ENCODE assay signal across 21 mouse cellular contexts in genomic region chr19:21549713-21550112, GRCm38 (mm10).
DNase-seq lines count a peak whose midpoint lies in the region; ATAC-seq lines count a peak whose summit lies in the region.
"Had no signal": no experiment of that assay in that cellular context is flagged by ENCODE, and none has a peak within 500 bp of the region (broad histone marks: within the 10 kb centered on the region; RNA-seq: fewer than 3 reads in every experiment).

No protein-coding gene starts in this region.

- DNase-seq in CD4-positive helper T cell, adult 2 months (ENCODE audit: low read depth, low spot score), result peak; percentile 37
- no peak for DNase-seq in retina, postnatal 1 day
- no peak for DNase-seq in right cerebral cortex, adult 2 months (ENCODE audit: low spot score in 2 of 2)
- DNase-seq in yolk sac, embryonic 10.5 days (ENCODE audit: low spot score), result no peak
- DNase-seq: adrenal gland, adult 8-10 months; adrenal gland, postnatal 14 days; adrenal gland, postnatal 36 days; B cell, adult 2 months; cerebellum, adult 11-12 months; cerebellum, adult 8-10 months; cerebellum, adult 9-11 months; cerebellum, postnatal 14 days; cerebellum, postnatal 36 days; embryo, embryonic 11 days; forebrain, postnatal 0 days had no signal

- peak; percentile 93 for ATAC-seq in CD4-positive, CD25-positive, alpha-beta regulatory T cell, adult 4 months
- ATAC-seq in activated CD4-positive, CD25-positive, alpha-beta regulatory T cell, adult 4 months, result peak; percentile 65
- peak; percentile 94 for ATAC-seq in inflammation-experienced regulatory T-cells, adult 6 months
- ATAC-seq: forebrain, embryonic 13.5 days; forebrain, embryonic 15.5 days; forebrain, postnatal 0 days; Patski had no signal
